Mouse (Mus musculus) heart, adult 18-20 months (tissue): ENCODE data around the gene Fam227b. TPM values are rescaled to one million over a fixed set of nuclear protein-coding genes. Genes with fewer than 3 reads are reported as not detected.

Experiments used
- DNase-seq, 2 experiments: peaks; one replicate each; pipeline ENCODE4 v3.0.0; 2021 to 2022; ENCODE audit warnings: mixed read lengths in 1 of 2
- total RNA-seq, 2 experiments: library from RNA; stranded (reverse); gene quantifications; 2 replicates each; pipeline ENCODE4 v1.2.3; 2021

Gene Fam227b
- total RNA-seq, 2 experiments from 2014 or later = 0.17 TPM; not detected in 1

DNA sequence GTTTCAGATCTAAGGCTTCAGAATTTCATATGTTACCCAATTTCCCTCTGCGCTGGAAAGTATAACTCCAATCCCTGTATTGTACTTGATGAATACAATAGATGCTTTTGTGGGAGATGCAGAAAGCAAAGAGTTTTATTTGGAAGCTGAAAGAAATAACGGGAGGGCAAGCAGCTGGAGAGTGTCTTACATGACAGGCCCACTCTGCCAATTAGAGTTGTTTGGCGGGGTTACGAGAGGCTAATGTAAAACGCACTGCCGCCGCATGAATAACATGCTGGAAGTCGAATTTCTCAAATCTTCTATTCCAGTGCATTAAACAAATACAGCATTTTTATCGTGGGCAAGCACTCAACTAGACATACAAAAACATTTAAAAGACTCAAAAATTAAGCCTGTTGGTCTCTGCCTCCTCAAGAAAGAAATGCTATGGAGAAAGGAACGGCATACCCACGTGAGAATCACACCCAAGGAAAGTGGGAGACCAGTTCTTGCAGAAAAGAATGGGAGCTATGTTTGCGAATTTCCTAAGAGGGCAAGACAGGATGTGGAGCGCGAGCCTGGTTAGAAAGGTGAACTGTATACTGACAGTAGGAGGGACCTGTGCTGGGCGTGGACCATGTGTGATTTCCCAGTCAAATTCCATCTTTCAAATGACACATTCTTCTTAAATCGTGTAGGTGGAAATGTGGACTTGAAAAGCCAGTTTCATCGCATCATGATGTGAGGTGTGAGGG, 90.6 kb downstream of the Fam227b start:
- peak; percentile 36 to 53 for DNase-seq

DNA sequence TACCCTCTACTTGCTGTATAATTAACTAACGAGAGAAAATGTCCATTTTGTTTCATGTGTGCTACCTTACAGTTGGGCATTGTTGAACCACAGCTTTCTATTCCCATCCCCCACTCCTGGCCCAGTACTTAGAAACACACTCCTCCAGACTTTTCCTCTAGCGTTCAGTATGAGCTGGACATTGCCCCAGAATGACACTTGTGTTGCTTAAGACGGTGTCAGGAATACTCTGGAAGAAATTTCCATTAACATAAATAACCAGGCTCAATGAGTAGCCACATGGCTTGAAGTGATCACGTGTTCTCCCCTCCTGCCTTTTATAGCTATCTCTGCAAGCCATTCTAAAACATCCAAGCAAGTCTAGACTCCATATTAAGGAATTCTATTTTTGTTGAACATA, 91.2 kb downstream of the Fam227b start:
- peak in 1 of 2 experiments; percentile 36 for DNase-seq

DNA sequence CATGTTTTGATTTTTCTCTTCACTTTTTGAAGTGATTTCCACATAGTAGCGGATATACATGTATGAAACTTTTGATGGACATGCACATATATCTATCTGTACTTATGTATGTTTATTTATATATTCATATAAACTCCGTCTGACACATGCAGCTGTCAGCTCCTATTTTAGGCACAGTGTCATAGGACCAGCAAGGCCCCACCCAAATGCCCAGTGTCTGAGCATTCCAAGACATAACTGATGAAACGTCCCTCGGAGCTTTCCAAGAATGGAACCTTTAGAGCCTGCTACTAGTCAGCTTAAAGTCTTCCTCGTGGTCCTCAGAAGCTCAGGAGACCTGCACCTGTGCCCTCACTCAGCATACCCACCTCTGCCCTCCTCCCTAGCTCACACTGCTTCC, 98.1 kb downstream of the Fam227b start:
- no peak for DNase-seq

DNA sequence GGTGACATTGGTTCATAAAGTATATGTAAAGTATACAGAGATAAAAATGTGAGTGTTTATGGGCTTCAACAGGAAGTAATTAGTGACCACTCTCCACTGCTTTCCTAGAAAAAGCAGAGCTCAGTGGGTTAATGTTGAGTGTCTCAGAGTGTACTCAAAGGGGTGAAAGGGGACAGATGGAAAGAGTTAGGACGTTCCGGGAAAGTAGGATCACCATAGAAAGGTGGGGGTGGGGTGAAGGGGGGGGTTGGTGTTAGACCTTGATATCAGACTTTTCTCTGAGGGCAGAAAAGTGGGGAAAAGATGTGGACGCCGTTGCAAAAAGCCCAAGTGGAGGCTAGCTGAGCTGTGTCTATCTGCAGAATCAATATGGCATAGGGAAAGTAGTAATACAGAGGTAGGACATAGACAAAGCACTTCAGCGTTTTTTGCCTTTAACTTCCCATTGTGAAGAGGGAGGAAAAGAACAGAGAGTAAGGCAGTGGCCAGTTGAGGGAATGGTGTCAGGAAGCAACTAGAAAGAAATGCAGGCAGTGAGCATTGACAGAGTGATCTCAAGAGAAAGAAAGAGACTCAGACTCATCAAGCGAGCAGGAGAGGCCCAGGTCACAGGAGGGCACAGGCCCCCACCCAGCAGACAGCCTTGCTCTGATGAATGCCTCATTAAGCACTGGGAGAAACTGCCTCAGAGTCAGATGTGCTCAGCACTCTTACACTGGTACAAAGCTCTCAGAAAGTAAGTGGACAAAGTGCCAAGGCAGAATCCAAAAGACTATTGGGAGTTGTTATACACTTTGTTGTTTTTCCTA, 98.9 kb downstream of the Fam227b start:
- DNase-seq = no peak

DNA sequence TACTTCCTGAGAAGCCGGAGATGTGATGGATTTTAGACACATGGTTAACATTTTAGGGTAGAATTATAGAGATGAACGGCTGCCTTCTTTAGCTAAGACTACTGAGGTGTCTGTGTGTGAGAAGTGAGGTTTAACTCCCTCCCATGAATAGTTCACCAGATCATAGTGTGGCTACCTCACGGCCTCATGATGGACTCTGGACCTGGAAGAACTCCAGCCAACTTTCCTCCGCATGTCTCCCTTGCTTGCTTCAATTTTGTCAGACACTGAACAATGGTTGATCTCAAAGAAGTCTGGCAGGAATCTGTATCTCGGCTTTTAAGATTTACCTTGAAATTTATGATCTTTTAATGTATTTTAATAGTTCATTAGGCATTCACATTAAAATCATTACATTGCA, 106.2 kb downstream of the Fam227b start:
- DNase-seq = no peak

DNA sequence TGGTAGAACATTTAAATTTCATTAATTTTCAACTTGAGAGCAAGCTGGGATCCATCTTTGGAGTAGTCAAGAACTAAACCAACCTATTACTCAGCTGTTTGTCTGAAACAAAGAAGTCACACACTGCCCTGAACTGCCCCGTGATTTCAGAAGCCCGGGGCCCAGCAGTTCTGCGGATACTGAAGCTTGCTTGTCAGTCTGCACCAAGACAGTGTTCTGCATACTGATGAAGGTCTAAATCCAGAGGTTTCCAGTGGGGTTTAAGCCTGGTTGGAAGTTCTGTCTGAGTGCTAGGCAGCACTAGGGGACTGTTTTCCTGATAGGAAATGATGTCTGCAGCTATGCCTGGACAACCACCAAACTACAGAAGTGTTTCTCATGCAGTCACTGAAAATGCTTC, 109.1 kb downstream of the Fam227b start:
- DNase-seq = no peak

DNA sequence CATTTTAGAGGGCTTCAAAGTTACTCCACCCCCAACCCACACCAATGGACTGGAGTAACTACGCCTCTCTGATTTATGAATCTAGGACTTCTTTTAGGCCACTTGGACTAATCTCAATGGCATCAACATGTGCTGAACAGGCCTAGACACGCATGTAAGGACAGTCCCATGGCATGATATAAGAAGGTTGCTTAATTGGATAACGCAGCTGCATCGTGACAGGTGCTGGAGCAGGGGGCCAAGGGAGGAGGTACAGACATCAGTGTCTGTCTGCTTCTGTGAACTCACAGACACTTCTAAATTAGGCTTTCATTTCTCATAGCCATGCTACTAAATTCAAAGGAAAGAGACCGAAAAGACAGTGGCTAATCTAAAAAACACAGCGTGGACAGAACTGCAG, 110.6 kb downstream of the Fam227b start:
- DNase-seq = no peak

DNA sequence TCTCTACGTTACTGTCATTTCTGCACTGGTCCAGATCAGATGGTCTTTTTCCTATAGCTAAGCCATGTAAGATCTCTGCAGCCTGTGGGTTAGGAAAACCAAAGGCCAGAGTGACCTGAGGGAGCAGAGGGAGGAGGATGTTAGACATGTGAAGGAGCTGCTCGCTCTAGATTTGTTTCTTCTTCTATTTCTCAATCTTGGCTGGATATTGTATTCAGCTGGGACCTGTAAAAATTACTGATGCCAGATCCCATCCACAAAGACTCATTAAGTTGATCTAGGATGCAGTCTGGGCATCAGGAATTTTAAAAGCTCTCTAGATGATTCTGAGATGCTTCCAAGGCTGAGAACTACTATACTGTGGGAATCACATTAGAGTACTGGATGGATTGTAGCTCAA, 111.2 kb downstream of the Fam227b start:
- peak in 1 of 2 experiments; percentile 41 for DNase-seq

DNA sequence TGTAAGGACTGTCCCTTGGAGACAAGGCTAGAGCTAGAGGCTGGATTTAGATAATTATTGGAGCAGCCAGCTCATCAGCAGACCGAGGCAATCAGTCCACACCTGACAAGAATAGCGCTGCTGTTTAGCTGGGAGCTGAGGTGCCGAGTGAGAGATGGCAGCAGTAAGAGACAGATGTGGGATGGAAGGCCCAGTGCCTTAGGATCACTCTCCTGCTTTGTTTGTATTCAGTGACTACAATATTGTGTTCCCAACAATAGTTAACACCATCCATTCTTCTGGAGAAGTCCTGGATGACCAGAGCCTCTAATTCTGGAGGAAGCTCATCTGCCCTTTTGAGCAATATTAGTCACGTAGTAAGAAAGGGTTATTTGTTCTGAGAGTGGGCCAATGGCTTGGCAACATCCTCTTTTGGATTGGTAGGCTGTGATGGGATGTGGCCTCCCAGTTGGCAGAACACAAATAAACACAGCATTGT, 112.4 kb downstream of the Fam227b start:
- peak; percentile 61 to 68 for DNase-seq

DNA sequence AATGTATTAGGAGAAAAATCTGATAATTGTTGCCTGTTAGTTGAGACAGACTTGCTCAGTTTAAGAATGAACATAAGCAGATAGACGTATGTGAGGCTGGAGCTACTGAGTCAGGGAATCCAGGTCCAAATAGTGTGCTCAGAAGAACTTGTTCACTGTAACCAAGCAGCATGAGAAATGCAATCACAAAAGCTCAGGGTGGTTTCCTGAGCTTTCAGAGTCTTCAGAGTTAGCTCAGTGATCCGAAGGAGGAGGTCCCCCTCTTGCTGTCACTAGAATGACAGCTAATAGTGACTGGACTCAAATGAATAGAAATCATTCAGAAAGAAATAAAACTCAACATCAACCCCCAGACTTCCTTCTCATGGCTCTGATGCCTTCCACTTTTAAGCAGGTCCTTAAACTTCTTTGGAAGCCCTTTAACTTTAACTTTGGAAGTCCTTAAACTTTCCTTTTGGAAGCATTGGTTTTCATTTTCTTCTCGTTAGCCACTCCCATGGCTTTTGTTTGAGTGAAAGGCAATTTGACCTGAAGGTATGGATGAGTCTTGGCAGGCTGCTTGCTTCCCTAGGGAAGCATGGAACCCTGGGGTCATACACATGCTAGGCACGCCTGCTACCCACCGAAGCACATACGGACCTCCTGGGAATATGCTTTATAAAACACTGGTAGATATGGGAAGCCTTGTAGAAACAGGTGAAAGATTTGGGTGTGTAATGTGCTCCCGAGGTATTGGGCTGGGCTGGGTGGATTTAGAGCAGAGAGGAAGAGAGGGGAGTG, 113.4 kb downstream of the Fam227b start:
- no peak for DNase-seq

DNA sequence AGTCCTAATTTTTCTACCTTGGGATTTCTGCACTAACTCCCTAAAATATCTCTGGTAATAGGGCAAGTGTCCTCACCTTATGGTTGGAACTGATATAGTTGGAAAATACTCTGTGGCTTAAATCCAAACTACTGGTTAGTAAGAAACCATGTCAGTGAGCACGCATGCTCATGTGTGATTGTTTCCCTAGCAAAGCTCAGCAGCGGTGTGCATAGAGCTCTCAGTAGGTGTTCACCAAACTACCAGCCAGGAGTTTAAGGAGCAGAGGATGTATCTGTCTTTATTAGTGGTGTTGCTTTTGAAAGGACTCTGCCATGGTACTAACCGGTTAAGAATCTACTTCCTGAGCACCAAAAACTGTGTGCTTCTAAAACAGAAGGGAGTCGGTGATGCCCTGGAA, 115.7 kb downstream of the Fam227b start:
- DNase-seq = no peak

DNA sequence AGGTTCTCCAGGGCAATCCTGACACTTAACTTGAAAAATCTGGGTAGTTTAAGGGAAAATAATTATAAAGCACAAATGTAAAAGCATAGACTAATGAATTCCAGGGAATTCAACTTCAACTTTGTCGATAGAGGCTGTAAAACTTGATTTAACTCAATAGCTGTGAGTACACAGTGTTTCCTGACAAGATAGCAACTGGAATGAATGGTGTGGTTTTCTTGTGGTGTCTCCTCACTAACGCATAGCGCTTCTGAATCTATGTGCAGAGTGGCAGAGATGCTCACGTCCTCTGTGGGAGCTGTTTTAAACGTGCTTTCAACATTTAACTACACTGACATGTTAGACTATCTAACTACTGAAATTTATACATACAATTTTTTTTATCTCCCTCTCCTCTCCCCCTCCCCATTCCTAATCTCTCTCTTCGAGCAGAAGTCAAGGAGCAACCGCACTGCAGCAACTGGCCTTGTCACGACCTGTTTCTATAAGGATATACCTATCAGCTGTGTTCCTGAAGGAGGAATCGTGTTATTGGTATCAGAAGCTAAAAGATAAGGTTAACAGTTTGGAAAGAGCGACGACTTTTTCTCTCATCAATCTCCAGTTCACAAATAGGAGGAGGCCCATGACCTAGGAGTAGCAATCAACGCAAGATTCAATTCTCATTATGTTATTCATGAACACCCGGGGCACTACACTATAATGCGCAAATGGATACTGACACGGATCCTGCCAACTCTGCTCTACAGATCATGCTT, 116.6 kb downstream of the Fam227b start:
- no peak for DNase-seq

DNA sequence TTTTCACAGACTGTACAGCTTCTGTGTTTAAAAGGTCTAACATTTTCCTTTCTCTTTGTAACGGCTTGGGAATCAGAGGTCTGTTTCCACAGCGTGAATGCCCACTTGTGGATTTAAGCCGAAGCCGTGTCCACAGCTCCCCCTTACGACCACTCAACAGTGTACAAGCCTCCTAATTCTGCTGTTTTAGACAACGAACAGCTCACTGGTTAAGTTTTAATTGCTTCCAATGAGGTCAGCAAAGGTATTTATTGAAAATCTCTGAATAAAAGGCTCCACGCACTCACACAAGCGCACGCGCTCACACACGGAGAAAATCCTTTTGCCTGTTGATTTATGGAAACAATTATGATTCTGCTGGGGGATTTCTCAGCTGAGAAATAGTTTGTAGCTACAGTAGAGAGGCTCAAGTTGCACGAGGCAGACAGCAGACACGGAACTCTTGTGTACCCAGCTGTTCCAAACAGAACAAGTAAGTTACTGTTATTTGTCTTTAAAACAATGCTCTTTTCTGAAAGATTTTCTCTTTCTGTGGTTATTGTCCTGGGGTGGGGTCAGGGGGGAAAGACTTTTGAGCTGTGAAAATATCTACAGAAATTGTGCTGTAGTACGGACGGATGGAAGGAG, 117.3 kb downstream of the Fam227b start, which contains the start of gene Fgf7:
TSS of gene Fgf7 (plus strand) at position 280 of the 627 bp plus-strand sequence.
- peak in 1 of 2 experiments; percentile 24 for DNase-seq

DNA sequence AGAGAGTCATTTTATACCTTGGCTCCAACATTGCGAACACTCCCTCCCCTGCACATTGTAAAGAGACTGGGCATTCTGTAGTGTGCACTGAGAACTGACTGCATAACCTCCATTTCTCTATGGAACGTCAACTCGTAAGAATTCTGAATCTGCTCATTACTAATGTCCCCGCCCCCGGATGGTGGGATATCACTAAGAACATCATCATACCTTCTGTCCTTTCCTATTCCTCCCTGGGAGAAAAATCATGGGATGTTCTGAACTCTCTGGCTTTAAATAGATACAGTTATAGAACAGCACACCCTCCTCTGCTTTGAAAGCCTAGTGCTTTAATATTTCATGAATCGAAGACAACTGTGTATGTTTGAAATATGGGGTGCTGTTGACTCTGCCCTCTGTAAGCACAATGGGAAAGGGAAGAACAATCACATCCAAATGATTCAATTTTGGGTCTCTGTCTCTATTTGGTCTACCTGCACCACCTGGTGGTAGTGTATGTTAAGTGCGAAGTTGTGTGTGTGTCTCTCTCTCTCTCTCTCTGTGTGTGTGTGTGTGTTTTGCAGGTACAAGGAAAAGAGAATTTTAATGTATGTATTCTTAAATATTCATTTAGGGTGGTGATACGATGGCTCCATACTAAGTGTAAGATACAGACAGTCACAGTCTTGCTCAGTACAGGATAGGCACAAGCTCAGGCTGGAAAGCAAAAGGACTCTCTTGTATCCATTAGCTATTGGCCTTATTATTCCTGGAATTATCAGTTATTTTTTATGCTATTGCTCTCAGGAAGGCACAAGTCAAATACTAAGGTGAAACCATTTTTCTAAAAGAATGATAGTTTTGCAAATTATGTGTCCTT, 118.5 kb downstream of the Fam227b start:
- no peak for DNase-seq

DNA sequence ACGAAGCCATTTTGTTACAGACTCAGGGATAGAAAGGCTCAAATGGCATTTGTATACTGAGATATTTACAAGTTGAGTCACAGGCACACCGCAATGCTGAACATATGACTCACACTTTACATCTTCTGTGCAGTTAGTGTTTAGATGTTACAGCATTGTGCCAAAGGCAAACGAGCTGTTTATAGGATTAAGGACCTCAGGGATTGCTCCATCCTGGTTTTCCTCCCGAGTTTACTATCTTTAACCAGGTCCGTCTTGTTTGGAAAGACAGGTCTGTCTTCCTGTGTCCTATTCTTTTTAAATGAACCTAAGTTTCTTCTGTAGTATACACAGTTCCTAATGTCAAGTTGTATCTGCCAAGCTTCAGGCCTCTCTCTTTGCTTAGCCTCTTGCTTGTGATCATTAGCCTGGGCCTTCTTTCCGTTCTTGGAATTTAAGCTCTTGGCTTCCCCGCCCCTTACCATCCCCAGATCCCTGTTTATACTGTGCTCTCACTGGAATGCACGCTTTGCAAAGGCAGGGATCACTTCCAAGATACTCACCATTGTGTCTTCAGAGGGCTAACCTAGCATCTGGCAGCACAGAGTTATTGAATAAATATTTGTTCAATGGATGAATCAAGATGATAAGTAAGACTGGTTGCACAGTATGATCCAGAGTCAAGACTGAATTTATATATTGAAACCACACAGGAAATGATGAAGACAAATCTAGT, 120.5 kb downstream of the Fam227b start:
- DNase-seq = no peak

DNA sequence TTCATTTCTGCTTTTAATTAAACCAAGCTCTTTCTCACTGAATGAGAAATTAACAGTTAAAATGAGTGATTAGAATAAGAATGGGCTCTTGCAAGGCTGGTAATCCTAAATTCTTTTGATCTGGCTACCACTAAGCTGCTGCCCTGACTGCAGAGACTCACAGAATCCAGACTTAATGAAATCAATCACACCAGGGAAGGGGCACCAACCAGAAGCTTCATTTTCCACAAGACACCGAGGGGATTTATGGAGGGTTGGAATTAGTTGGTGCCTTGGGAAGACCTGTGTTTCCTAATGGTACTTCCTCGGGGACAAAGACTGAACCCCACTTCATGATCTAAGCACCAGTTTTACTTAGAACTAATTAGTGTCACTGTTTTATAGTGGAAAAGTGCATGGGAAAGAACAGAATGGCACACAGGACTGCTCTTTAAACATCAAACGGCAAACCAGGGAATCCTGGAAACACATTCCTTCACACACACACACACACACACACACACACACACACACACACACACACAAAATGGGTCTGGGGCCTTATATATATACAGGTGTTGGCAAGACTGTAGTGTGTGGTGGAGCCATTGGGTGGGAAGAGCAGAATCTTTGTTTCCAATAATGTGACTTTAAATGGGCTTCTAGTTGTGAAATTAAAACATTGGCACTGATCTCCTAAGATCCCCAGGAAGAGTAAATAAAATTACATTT, 135.9 kb downstream of the Fam227b start:
- no peak for DNase-seq

DNA sequence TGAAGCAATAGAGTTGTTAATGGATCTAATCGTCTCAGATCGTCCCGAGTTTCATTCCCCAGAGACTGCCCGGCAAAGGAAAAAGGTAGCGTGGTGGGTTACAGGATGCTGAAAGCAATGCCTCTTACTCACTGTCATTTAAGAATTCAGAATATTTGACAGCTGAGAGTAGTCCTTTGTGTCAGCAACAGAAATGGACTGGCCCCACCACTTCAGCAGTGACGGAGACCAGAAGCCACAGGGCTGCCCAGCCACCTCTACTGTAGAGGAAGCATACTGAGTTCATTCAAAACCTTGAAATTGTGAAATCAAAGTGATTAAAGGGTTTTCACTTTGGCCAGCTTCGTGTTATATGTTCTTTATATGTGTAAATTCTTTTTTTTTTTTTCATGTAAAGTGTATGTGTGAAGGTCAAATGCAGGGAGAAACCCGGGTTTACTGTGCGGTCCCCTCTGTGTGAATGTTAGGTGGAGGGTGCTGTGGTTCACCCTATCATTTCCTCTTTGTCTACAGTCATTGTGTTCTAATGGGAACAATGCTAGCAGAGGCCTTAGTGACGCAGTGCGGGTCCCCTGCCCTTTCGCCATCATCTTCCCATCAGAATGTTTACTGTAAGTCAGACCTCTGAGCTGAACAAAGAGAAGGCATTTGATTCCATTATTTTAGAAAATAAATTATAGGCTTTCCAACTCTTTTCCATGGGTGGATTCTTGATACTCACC, 136.7 kb downstream of the Fam227b start:
- no peak for DNase-seq

DNA sequence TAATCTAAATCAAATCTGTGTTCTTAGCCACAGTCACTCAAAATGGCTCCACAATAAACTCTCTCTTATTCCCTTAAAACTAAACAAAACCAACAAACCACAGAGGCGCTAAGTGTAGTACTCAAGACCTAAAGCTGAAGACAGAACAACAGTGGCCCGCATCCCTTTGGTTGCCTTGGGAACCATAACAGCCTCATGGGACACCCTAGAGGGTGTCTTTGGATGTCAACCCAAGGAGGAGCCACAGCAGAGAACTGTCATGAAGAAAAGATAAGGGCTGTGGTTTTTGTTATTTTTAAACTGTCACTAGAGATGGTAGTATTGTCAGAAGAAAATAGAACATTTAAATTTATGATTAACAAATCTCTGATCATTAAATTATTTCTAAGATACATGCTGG, 145.1 kb downstream of the Fam227b start:
- no peak for DNase-seq
